Mouse (Mus musculus) T-helper 17 cell (primary cell): ENCODE measurements around the gene Myo19.

Experiments
- in situ Hi-C, 2 experiments: fragments of 300-600 bp; cut with MboI, MseI; formaldehyde crosslinking; loops; 1 replicate in 1 of 2; 2 replicates in 1 of 2; pipeline ENCODE4 v1.15.1; 2025; ENCODE audit warnings: high pct_unique_total_duplicates in 2 of 2

Gene Myo19

GRCm38 (mm10) chr11:84944639-84945435, 64.9 kb downstream of the Myo19 start:
- in situ Hi-C loops: loop anchor here in 1 of 2 experiments (5.0 kb wide), 1 partner anchor 48 kb away; no protein-coding TSS in a partner anchor

GRCm38 (mm10) chr11:84945841-84946240, 65.9 kb downstream of the Myo19 start:
- in situ Hi-C loops: loop anchor here in 1 of 2 experiments (5.0 kb wide), 1 partner anchor 49 kb away; no protein-coding TSS in a partner anchor

- in situ Hi-C loops: loop anchor here in 1 of 2 experiments (5.0 kb wide), 1 partner anchor 50 kb away; no protein-coding TSS in a partner anchor
These were observed 67.3 kb downstream of the Myo19 start for GRCm38 (mm10) chr11:84947206-84947605.

GRCm38 (mm10) chr11:84948114-84948513, 68.2 kb downstream of the Myo19 start:
- in situ Hi-C loops: loop anchor here in 1 of 2 experiments (5.0 kb wide), 1 partner anchor 51 kb away; no protein-coding TSS in a partner anchor

GRCm38 (mm10) chr11:84948526-84948925, 68.6 kb downstream of the Myo19 start:
- in situ Hi-C loops: loop anchor here in 1 of 2 experiments (5.0 kb wide), 1 partner anchor 51 kb away; no protein-coding TSS in a partner anchor

- in situ Hi-C loops: no loop called here
These were observed 72.7 kb downstream of the Myo19 start for GRCm38 (mm10) chr11:84952611-84953010.

- in situ Hi-C loops: no loop called here
These were observed 76.5 kb downstream of the Myo19 start for GRCm38 (mm10) chr11:84956400-84956799.

GRCm38 (mm10) chr11:84957171-84957570, 77.2 kb downstream of the Myo19 start:
- in situ Hi-C loops: no loop called here

GRCm38 (mm10) chr11:84957591-84958270, 77.8 kb downstream of the Myo19 start, which contains the start of gene Car4:
TSS of gene Car4 (plus strand) at chr11:84957786.
- in situ Hi-C loops: no loop called here

GRCm38 (mm10) chr11:84958271-84958630, 78.3 kb downstream of the Myo19 start:
- in situ Hi-C loops: no loop called here

- in situ Hi-C loops: no loop called here
These were observed 79.2 kb downstream of the Myo19 start for GRCm38 (mm10) chr11:84959181-84959580.

GRCm38 (mm10) chr11:84959701-84960181, 79.8 kb downstream of the Myo19 start:
- in situ Hi-C loops: no loop called here

GRCm38 (mm10) chr11:84960291-84960690, 80.3 kb downstream of the Myo19 start:
- in situ Hi-C loops: no loop called here

- in situ Hi-C loops: no loop called here
These were observed 80.8 kb downstream of the Myo19 start for GRCm38 (mm10) chr11:84960780-84961179.
